Comparison of ENCODE assay signal across 8 mouse cellular contexts in genomic region chr12:86948627-86949026, GRCm38 (mm10). TPM values are rescaled to one million over a fixed set of nuclear protein-coding genes. Genes with fewer than 3 reads are reported as not detected.
DNase-seq lines count a peak whose midpoint lies in the region; ATAC-seq and TF ChIP-seq lines count a peak whose summit lies in the region.

No protein-coding gene starts in this region.

- H3K4me1 ChIP-seq in heart, embryonic 10.5 days, result peaks cover 40% of the 10 kb centered on the region
- peaks cover 16% of the 10 kb centered on the region for H3K4me1 ChIP-seq in liver, embryonic 11.5 days (replicated peaks; ENCODE audit: control insufficient read depth, insufficient read depth, low read length)
- peaks cover 8% of the 10 kb centered on the region; the same call in 1 of the 2 replicates for H3K4me1 ChIP-seq in olfactory bulb, adult 2 months (ENCODE audit: control insufficient read depth, insufficient read depth, low read length)

- no peak overlapping the region for H3K9ac ChIP-seq in liver, embryonic 11.5 days (ENCODE audit: low read depth, low read length)

- no peak for ATAC-seq in liver, embryonic 11.5 days (replicated peaks; ENCODE audit: low FRiP score)
- ATAC-seq in megakaryocyte-erythroid progenitor cell, adult 5-6 weeks (replicated peaks; ENCODE audit: low FRiP score, low TSS enrichment, poor library complexity, severe bottlenecking), result no peak

- TF ChIP-seq POLR2A in olfactory bulb, adult 2 months (IDR thresholded peaks at IDR 0.05; ENCODE audit: insufficient read depth, low read depth, low read length), result no peak

- 39% methylated on average over 6 of the region's 6 CpGs for WGBS in heart, embryonic 10.5 days
- 62% methylated on average over 6 of the region's 6 CpGs for WGBS in liver, embryonic 11.5 days
- 14% methylated on average over 6 of the region's 6 CpGs for WGBS in olfactory bulb, adult 2 months

- intact Hi-C loops in heart, postnatal 25 days (cut with DNase I), result no loop called here

- H3K4me3 ChIP-seq in heart, embryonic 10.5 days, result peak overlapping the region; percentile 78
- no peak overlapping the region for H3K4me3 ChIP-seq in liver, embryonic 11.5 days (ENCODE audit: low read depth, low read length)
- H3K4me3 ChIP-seq in olfactory bulb, adult 2 months (ENCODE audit: insufficient read depth, low read depth, low read length), result no peak overlapping the region

- no peaks in the 10 kb centered on the region for H3K9me3 ChIP-seq in heart, embryonic 10.5 days
- no peaks in the 10 kb centered on the region for H3K9me3 ChIP-seq in liver, embryonic 11.5 days (ENCODE audit: control insufficient read depth, low read length)

- H3K4me2 ChIP-seq in liver, embryonic 11.5 days, result peak overlapping the region; percentile 87; the same call in 1 of the 2 replicates

- no peak for TF ChIP-seq CTCF in olfactory bulb, adult 2 months (IDR thresholded peaks at IDR 0.05; ENCODE audit: insufficient read depth, low read depth, low read length)

- DNase-seq in heart, adult 18-20 months, result peak; percentile 63 to 65
- no peak for DNase-seq in heart, postnatal 25 days (ENCODE audit: low spot score)
- DNase-seq in ZHBTc4 (ENCODE audit: low read depth, low spot score), result peak; percentile 48
- DNase-seq in heart, embryonic 10.5 days (ENCODE audit: low spot score), result no peak
- DNase-seq in liver, embryonic 11.5 days (ENCODE audit: low spot score), result no peak
- no peak for DNase-seq in urinary bladder, adult 18-20 months (ENCODE audit: low spot score in 2 of 2)

- H3K27me3 ChIP-seq in heart, embryonic 10.5 days (ENCODE audit: insufficient read depth, poor library complexity, severe bottlenecking), result no peaks in the 10 kb centered on the region
- H3K27me3 ChIP-seq in liver, embryonic 11.5 days (replicated peaks; ENCODE audit: control insufficient read depth, insufficient read depth, low read length), result no peaks in the 10 kb centered on the region

- H3K36me3 ChIP-seq in heart, embryonic 10.5 days, result peaks cover 14% of the 10 kb centered on the region
- peaks cover 11% of the 10 kb centered on the region for H3K36me3 ChIP-seq in liver, embryonic 11.5 days (ENCODE audit: control insufficient read depth, insufficient read depth, low read length)

- H3K27ac ChIP-seq in heart, embryonic 10.5 days, result peak overlapping the region; percentile 100; the same call in 1 of the 2 replicates
- H3K27ac ChIP-seq in liver, embryonic 11.5 days (ENCODE audit: low read depth, low read length), result no peak overlapping the region
- peak overlapping the region; percentile 65; the same call in 1 of the 2 replicates for H3K27ac ChIP-seq in olfactory bulb, adult 2 months (ENCODE audit: insufficient read depth, low read depth, low read length)

RNA-seq across cellular contexts. Expression of gene Cipc, which starts 1.8 kb away (rescaled TPM):
- 10 to 100 TPM; 37.1 to 40.8 TPM for total RNA-seq in heart, adult 18-20 months (2021)
- 10 to 100 TPM; 41.1 to 48.6 TPM for total RNA-seq in heart, postnatal 25 days (2021)
- 26.7 and 33.8 TPM in 2 replicates for polyA plus RNA-seq in heart, embryonic 10.5 days (2016; fragmentation: Nextera tagmentation; extraction: Ambion mirVana)
- 23.8 and 28.1 TPM in 2 replicates for polyA plus RNA-seq in liver, embryonic 11.5 days (2014; fragmentation: Nextera tagmentation; extraction: Ambion mirVana)
- polyA plus RNA-seq in olfactory bulb, adult 2 months (2012; ENCODE audit: insufficient read depth, insufficient read length, low replicate concordance, missing spikeins), result 112 TPM in 1 of 2 replicates, not detected in the other
- total RNA-seq in megakaryocyte-erythroid progenitor cell, adult 5-6 weeks (2014; fragmentation: Nextera tagmentation), result 29.2 and 35.6 TPM in 2 replicates
- 22.0 and 23.0 TPM in 2 replicates for total RNA-seq in megakaryocyte-erythroid progenitor cell, adult 5-6 weeks (2017)

RNA-seq across cellular contexts. Expression of gene Zdhhc22, which starts 41.6 kb away (rescaled TPM):
- not detected for total RNA-seq in heart, adult 18-20 months (2021)
- not detected for total RNA-seq in heart, postnatal 25 days (2021)
- not detected in 2 replicates for polyA plus RNA-seq in heart, embryonic 10.5 days (2016; fragmentation: Nextera tagmentation; extraction: Ambion mirVana)
- 0.05 and 0.08 TPM in 2 replicates for polyA plus RNA-seq in liver, embryonic 11.5 days (2014; fragmentation: Nextera tagmentation; extraction: Ambion mirVana)
- polyA plus RNA-seq in olfactory bulb, adult 2 months (2012; ENCODE audit: insufficient read depth, insufficient read length, low replicate concordance, missing spikeins), result not detected in 2 replicates
- not detected in 2 replicates for total RNA-seq in megakaryocyte-erythroid progenitor cell, adult 5-6 weeks (2014; fragmentation: Nextera tagmentation)
- not detected in 2 replicates for total RNA-seq in megakaryocyte-erythroid progenitor cell, adult 5-6 weeks (2017)

Comparison
In these comparisons a context has a peak if more than half of its experiments do, and no peak if none do; other contexts are left out.
1. DNase-seq: peak in heart, adult 18-20 months (2 of 2) and ZHBTc4 (single experiment); none in heart, postnatal 25 days (single experiment), heart, embryonic 10.5 days (single experiment), liver, embryonic 11.5 days (single experiment) and urinary bladder, adult 18-20 months (0 of 2).